Comparison of ENCODE assay signal across 35 mouse cellular contexts in genomic region chr12:82199286-82199685, GRCm38 (mm10).
"Had no signal": no experiment of that assay in that cellular context is flagged by ENCODE, and none has a peak within 500 bp of the region (broad histone marks: within the 10 kb centered on the region; RNA-seq: fewer than 3 reads in every experiment).

No protein-coding gene starts in this region.

- ATAC-seq: hindbrain, embryonic 16.5 days; hindbrain, postnatal 0 days; inflammation-experienced regulatory T-cells, adult 6 months; intestine, embryonic 15.5 days; intestine, embryonic 16.5 days; intestine, postnatal 0 days had no signal

- H3K9me3 ChIP-seq: heart, embryonic 10.5 days; heart, embryonic 12.5 days; heart, embryonic 13.5 days; heart, embryonic 15.5 days; hindbrain, embryonic 10.5 days; hindbrain, embryonic 12.5 days; hindbrain, embryonic 13.5 days; hindbrain, embryonic 15.5 days; intestine, embryonic 15.5 days; kidney, embryonic 15.5 days had no signal

- H3K27ac ChIP-seq: heart, adult 2 months; heart, embryonic 10.5 days; heart, embryonic 13.5 days; heart, embryonic 15.5 days; hindbrain, embryonic 10.5 days; hindbrain, embryonic 12.5 days; hindbrain, embryonic 13.5 days; hindbrain, embryonic 14.5 days; hindbrain, embryonic 15.5 days; hindbrain, postnatal 0 days; intestine, embryonic 15.5 days; kidney, embryonic 15.5 days; kidney, postnatal 0 days; layer of hippocampus, adult 2 months had no signal

- DNase-seq: heart, adult 2 months; heart, postnatal 10 days; heart, postnatal 14 days; heart, postnatal 36 days; heart, postnatal 4 days; kidney, adult 11 months; kidney, adult 18-20 months; kidney, adult 2 months; kidney, adult 8-10 months; kidney, adult 9 months; kidney, postnatal 10 days; kidney, postnatal 14 days; kidney, postnatal 25 days; kidney, postnatal 36 days; kidney, postnatal 4 days; layer of hippocampus, adult 9-11 months had no signal

- H3K9ac ChIP-seq: heart, embryonic 12.5 days; heart, embryonic 13.5 days; heart, embryonic 15.5 days; hindbrain, embryonic 12.5 days; hindbrain, embryonic 13.5 days; hindbrain, embryonic 14.5 days; hindbrain, embryonic 15.5 days; intestine, embryonic 15.5 days; kidney, embryonic 15.5 days had no signal

- H3K27me3 ChIP-seq: heart, embryonic 12.5 days; heart, embryonic 13.5 days; heart, embryonic 15.5 days; hindbrain, embryonic 12.5 days; hindbrain, embryonic 13.5 days; hindbrain, embryonic 15.5 days; intestine, embryonic 15.5 days; kidney, embryonic 15.5 days had no signal

- H3K4me2 ChIP-seq: heart, embryonic 11.5 days; heart, embryonic 12.5 days; heart, embryonic 13.5 days; heart, embryonic 15.5 days; hindbrain, embryonic 12.5 days; hindbrain, embryonic 13.5 days; hindbrain, embryonic 14.5 days; hindbrain, embryonic 15.5 days; intestine, embryonic 15.5 days; kidney, embryonic 15.5 days had no signal

- H3K4me3 ChIP-seq: heart, adult 2 months; heart, embryonic 10.5 days; heart, embryonic 12.5 days; heart, embryonic 13.5 days; heart, embryonic 15.5 days; hindbrain, embryonic 10.5 days; hindbrain, embryonic 12.5 days; hindbrain, embryonic 13.5 days; hindbrain, embryonic 15.5 days; intestine, embryonic 15.5 days; kidney, embryonic 15.5 days; layer of hippocampus, adult 2 months had no signal

- H3K36me3 ChIP-seq: heart, embryonic 13.5 days; heart, embryonic 15.5 days; hindbrain, embryonic 10.5 days; hindbrain, embryonic 12.5 days; hindbrain, embryonic 13.5 days; hindbrain, embryonic 15.5 days; intestine, embryonic 15.5 days; kidney, embryonic 15.5 days had no signal
